Mouse (Mus musculus) thymus, adult 2 months (tissue): Measurements from ENCODE around the gene Smg6. TPM values are rescaled to one million over a fixed set of nuclear protein-coding genes. Genes with fewer than 3 reads are reported as not detected.
A peak's percentile ranks its signal among the peaks of the same experiment; 100 is the strongest.

Source experiments
- DNase-seq: peaks from one replicate; pipeline ENCODE4 v3.0.0; 2021
- H3K27ac ChIP-seq: fragments of 200-500 bp; 2 replicates; pipeline ENCODE4 v1.5.1; 2012; ENCODE audit warnings: low read length, control low read depth; ENCODE audit not compliant: control insufficient read depth, insufficient read depth
- H3K27me3 ChIP-seq: fragments of 200-500 bp; 2 replicates; pipeline ENCODE4 v1.6.1; 2012; ENCODE audit warnings: mild to moderate bottlenecking, low read length, moderate library complexity, mixed read lengths; ENCODE audit not compliant: control insufficient read depth, insufficient read depth
- H3K36me3 ChIP-seq: fragments of 200-500 bp; 2 replicates; pipeline ENCODE4 v1.6.1; 2012; ENCODE audit warnings: mild to moderate bottlenecking, low read length, moderate library complexity; ENCODE audit not compliant: control insufficient read depth, insufficient read depth
- H3K4me1 ChIP-seq: fragments of 200-500 bp; replicated peaks from 2 replicates; pipeline ENCODE4 v1.6.1; 2012; ENCODE audit warnings: low read length; ENCODE audit not compliant: control insufficient read depth, insufficient read depth
- H3K4me3 ChIP-seq: fragments of 200-500 bp; 2 replicates; pipeline ENCODE4 v1.5.1; 2012; ENCODE audit warnings: mild to moderate bottlenecking, low read length, control low read depth, moderate library complexity; ENCODE audit not compliant: control insufficient read depth, insufficient read depth
- CTCF ChIP-seq: fragments of 200-500 bp; IDR thresholded peaks from 2 replicates; pipeline ENCODE4 v1.5.1; 2012; ENCODE audit warnings: mild to moderate bottlenecking, control low read depth, low read length, moderate library complexity, borderline replicate concordance; ENCODE audit not compliant: control insufficient read depth, poor library complexity, insufficient read depth; ENCODE audit errors: extremely low read depth
- POLR2A ChIP-seq: fragments of 200-500 bp; IDR thresholded peaks from 2 replicates; pipeline ENCODE4 v1.6.1; 2012; ENCODE audit warnings: mild to moderate bottlenecking, low read length, control low read depth, moderate library complexity; ENCODE audit not compliant: control insufficient read depth, poor library complexity, insufficient read depth; ENCODE audit errors: extremely low read depth
- WGBS: fragments of 180-500 bp; shearing (Covaris S2); methylation state at CpG from one replicate; pipeline ENCODE4 v1.1.7; 2018; 5-methylcytosine and 5-hydroxymethylcytosine counted together
- polyA plus RNA-seq: library from polyadenylated mRNA; depleted of rRNA; stranded (reverse); fragments of >200 nt; gene quantifications from 2 replicates; pipeline ENCODE4 v1.2.3, GENCODE M21; 2012

The Smg6 gene
- polyA plus RNA-seq, 1 experiment: 69.7 TPM

- peaks cover 4% of the 10 kb centered on the region for H3K4me1 ChIP-seq
- TF ChIP-seq CTCF (no peak), POLR2A (no peak)
- no peak overlapping the region for H3K27ac ChIP-seq
- no peaks in the 10 kb centered on the region for H3K36me3 ChIP-seq
- WGBS: 98% methylated on average over 5 of the region's 5 CpGs
- DNase-seq: no peak
- H3K4me3 ChIP-seq: no peak overlapping the region
- H3K27me3 ChIP-seq: no peaks in the 10 kb centered on the region
Measured at GRCm38 (mm10) chr11:75184573-75184972, 258.9 kb downstream of the Smg6 start.

DNA sequence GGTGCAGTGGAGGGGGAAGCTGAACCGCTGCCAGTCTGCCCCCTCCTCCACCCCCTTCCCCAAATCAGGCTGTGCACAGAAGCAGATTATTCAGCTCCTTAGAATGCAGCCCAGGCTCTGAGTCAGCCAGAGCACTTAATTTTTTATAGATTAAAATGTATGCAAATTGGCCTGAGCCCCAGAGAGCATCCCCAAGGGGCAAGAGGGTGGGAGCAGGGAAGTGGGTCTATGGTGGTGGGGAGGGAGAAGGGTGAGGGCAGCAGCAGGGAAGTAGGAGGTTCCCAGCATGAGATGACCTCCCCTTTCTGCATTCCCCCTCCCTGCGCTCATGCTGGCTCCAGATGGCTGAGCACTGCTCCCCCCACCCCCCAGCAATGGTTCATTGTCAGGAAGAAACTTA, 259.4 kb downstream of the Smg6 start:
- no peaks in the 10 kb centered on the region for H3K27me3 ChIP-seq
- H3K4me1 ChIP-seq: peaks cover 8% of the 10 kb centered on the region
- H3K36me3 ChIP-seq: no peaks in the 10 kb centered on the region
- WGBS: 92% methylated on average over 2 of the region's 2 CpGs
- DNase-seq: no peak
- no peak overlapping the region for H3K27ac ChIP-seq
- no peak overlapping the region for H3K4me3 ChIP-seq
- TF ChIP-seq POLR2A (no peak), CTCF (no peak)

DNA sequence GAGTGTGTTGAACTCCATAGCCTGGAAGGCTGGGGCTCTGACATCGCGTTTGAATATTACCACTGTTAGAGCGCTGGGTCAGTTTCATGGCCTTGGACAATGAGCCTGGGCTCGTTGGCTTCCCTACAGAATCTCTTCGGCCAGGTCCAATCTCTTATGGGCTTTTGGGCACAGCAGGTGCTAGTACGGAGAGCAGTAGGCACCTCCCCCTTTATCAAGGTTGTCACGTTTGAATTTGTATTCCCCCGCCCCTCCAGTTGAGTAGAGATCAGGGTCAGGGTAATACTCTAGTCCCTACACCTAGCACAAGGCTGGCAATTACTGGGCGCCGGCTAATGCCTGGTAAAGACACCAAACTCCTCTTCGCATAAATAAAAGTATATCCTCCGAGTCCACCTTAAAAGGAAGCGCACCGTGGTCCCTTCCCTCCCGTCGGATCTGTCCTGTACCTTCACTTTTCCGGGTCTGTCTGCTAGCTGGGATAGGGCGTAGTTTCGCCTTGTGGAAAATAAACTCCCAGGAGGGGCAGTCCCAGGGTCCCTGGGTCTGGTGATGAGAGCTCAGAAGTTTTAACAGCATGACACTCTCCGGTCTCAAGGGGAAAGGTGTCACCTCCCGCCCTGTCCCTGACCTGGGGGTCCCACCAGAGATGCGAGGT, 264.2 kb downstream of the Smg6 start:
- TF ChIP-seq CTCF: no peak
- no peak for TF ChIP-seq POLR2A
- no peak for DNase-seq
- peaks cover 21% of the 10 kb centered on the region for H3K4me1 ChIP-seq
- H3K36me3 ChIP-seq: no peaks in the 10 kb centered on the region
- no peak overlapping the region for H3K27ac ChIP-seq
- peak overlapping the region; percentile 97 for H3K4me3 ChIP-seq
- no peaks in the 10 kb centered on the region for H3K27me3 ChIP-seq
- WGBS: under 1% methylated on average over 22 of the region's 22 CpGs

- DNase-seq: peak; percentile 82
- TF ChIP-seq POLR2A (peak; percentile 35; the same call in 1 of the 2 replicates), CTCF (peak; percentile 32; the same call in 1 of the 2 replicates)
- Histone ChIP-seq H3K27ac (no peak overlapping the region), H3K36me3 (no peaks in the 10 kb centered on the region), H3K4me1 (peaks cover 26% of the 10 kb centered on the region), H3K27me3 (no peaks in the 10 kb centered on the region), H3K4me3 (peak overlapping the region; percentile 97)
- under 1% methylated on average over 24 of the region's 24 CpGs for WGBS
Measured at GRCm38 (mm10) chr11:75190371-75190724, 264.7 kb downstream of the Smg6 start.

DNA sequence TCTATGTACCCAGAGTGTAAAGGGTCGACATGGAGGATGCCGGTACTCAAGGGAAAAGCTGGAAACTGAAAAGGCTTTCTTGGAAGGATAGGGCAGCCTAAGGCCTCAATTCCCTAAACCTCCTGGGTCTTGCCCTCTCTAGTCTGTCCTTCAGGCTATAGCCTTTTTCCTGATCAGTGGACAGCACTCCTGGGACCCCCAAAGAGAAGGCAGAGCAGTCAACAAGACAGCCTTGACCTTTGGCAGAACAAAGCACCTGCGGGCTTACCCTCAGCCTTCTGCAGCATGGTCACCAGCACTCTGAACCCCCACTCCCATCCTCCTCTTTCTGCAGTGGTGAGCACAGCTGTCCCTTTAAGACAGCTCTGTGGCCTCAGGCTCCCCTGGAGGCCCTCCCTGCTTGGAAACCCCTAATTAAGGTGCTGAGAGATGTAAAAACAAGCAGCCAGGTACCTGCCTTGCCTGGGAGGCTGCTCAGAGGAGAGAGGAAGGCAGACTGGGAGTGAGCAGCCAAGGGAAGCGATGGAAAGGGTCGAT, 265.4 kb downstream of the Smg6 start, which contains the start of gene Dph1:
TSS of gene Dph1 (minus strand) at position 337 of the 537 bp plus-strand sequence.
- peaks cover 33% of the 10 kb centered on the region for H3K4me1 ChIP-seq
- H3K36me3 ChIP-seq: no peaks in the 10 kb centered on the region
- WGBS: 75% methylated on average over 5 of the region's 5 CpGs
- no peaks in the 10 kb centered on the region for H3K27me3 ChIP-seq
- H3K4me3 ChIP-seq: peak within 1 kb of the TSS; percentile 97
- no peak for DNase-seq
- TF ChIP-seq POLR2A: no peak
- TF ChIP-seq CTCF: no peak
- no peak within 1 kb of the TSS for H3K27ac ChIP-seq

- Histone ChIP-seq H3K27ac (no peak overlapping the region), H3K27me3 (no peaks in the 10 kb centered on the region)
- WGBS: 89% methylated on average over 6 of the region's 6 CpGs
Measured at GRCm38 (mm10) chr11:75191841-75192240, 266.2 kb downstream of the Smg6 start.

More at GRCm38 (mm10) chr11:75191841-75192240, 266.2 kb downstream of the Smg6 start:
- Histone ChIP-seq H3K36me3 (no peaks in the 10 kb centered on the region), H3K4me1 (peaks cover 36% of the 10 kb centered on the region), H3K4me3 (no peak overlapping the region)
- TF ChIP-seq POLR2A (no peak), CTCF (no peak)
- no peak for DNase-seq
